Mouse (Mus musculus): ENCODE measurements around the gene Lsamp.

- TF ChIP-seq CTCF (IDR thresholded peaks at IDR 0.05; ENCODE audit: low read depth) (no peak), EP300 (IDR thresholded peaks at IDR 0.05; ENCODE audit: low read depth) (no peak)
Observed at GRCm38 (mm10) chr16:42147164-42147563, 2163.0 kb downstream of the Lsamp start.
